Mouse (Mus musculus) erythroblast, embryonic 14.5 days (primary cell): ENCODE data around the gene Zfp2. TPM values are rescaled to one million over a fixed set of nuclear protein-coding genes. Genes with fewer than 3 reads are reported as not detected.
A peak's percentile ranks its signal among the peaks of the same experiment; 100 is the strongest.

Experiments
- H3K27me3 ChIP-seq: 2 replicates; pipeline ENCODE4 v1.6.1; 2012; ENCODE audit warnings: inconsistent platforms; ENCODE audit not compliant: control insufficient read depth
- H3K36me3 ChIP-seq: 2 replicates; pipeline ENCODE4 v1.6.1; 2012; ENCODE audit warnings: mild to moderate bottlenecking, inconsistent platforms; ENCODE audit not compliant: control insufficient read depth
- H3K4me1 ChIP-seq: 2 replicates; pipeline ENCODE4 v1.6.1; 2012; ENCODE audit warnings: inconsistent platforms; ENCODE audit not compliant: control insufficient read depth
- H3K4me3 ChIP-seq: replicated peaks from 2 replicates; pipeline ENCODE3; 2012; ENCODE audit warnings: moderate library complexity, mild to moderate bottlenecking, inconsistent platforms
- H3K9me3 ChIP-seq: 2 replicates; pipeline ENCODE4 v1.6.1; 2012; ENCODE audit warnings: low read length, inconsistent platforms, mixed read lengths; ENCODE audit not compliant: control insufficient read depth
- GATA1 ChIP-seq: IDR thresholded peaks from 2 replicates; pipeline ENCODE4 v1.6.1; 2012; ENCODE audit warnings: low read length, inconsistent platforms, mixed read lengths
- TAL1 ChIP-seq: IDR thresholded peaks from 3 replicates; pipeline ENCODE4 v1.6.1; 2012; ENCODE audit warnings: low read length, inconsistent platforms, mixed read lengths
- polyA plus RNA-seq: library from polyadenylated mRNA; stranded (reverse); fragments of >175 nt; gene quantifications from 2 replicates; pipeline ENCODE4 v1.2.3, GENCODE M21; 2012

Gene Zfp2
- polyA plus RNA-seq: not detected in 2 replicates

DNA sequence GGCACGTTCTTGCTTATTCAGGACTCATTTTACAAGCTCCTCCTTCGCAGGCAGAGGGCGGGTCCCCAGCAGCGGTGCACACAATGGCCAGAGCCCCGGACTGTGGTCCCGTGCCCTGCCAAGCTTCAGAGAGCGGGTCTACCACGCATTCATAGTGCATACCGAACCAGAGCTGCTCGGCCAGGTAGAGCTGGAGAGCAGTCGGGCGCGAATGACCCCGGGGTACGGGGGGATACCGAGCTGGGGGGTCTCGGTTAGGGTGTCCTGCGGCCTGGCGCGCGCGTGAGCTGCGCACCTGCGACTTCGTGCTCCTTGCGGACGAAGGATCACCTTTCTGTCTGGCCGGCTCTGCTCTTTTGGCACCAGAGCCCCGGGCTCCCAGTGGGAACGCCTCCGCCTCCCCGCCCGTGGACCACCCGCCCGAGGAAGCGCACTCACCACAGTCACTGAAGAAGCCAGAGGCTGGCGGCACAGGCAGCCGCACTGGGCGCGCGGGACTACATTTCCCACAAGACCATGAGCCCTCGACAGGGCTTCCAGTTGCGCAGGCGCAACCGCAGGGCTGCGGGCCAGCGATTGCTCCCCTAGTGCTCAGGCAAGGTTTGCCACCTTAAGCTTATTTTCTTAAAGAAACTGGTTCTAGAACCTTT is at the start of gene Zfp2:
Gene Zfp2, minus strand, starts transcription at position 495 of the 650 bp plus-strand sequence.
- TF ChIP-seq GATA1: no peak
- no peak for TF ChIP-seq TAL1
- Histone ChIP-seq H3K9me3 (peaks cover 2% of the 10 kb centered on the region), H3K4me3 (peak within 1 kb of the TSS; percentile 77), H3K4me1 (peaks cover 8% of the 10 kb centered on the region), H3K27me3 (no peaks in the 10 kb centered on the region), H3K36me3 (peaks cover 11% of the 10 kb centered on the region)

DNA sequence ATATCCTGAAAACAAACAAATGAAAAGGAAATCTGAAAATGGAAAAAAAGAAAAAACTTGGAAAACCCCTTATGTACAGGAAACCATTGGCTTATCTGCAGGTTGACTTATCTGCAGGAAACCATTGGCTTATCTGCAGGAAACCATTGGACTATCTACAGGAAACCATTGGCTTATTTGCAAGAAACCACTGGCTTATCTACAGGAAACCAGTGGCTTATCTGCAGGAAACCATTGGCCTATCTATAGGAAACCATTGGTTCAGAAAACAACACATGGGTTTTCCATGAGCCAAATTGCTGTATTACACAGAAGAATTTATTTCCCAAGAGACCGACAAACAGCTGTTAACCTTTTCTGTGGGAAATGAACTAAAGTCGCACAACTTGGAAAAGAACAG is 48.9 kb upstream of the Zfp2 start:
- Histone ChIP-seq H3K36me3 (no peaks in the 10 kb centered on the region), H3K9me3 (peaks cover 7% of the 10 kb centered on the region), H3K27me3 (no peaks in the 10 kb centered on the region), H3K4me1 (no peaks in the 10 kb centered on the region), H3K4me3 (no peak overlapping the region)
- TF ChIP-seq GATA1 (no peak), TAL1 (no peak)

DNA sequence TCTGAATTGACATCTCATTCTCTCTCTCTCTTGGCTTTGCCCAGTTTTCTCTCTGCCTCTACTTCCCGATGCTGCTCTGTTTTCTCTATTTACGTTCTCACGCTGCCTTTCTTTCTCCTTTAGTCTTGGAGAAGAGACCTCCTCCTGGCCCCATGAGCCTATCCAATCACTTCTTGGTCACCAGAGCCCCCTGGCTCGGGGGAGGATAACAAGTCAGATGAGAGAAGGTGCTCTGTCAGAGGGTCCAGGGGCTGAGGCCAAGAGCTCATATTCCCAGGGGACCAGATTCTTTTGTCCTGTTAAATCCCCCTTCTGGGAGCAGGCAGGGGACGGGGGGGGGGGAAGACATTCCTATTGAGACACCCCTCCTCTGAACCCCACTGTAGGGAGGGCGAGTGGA is 37.7 kb upstream of the Zfp2 start, which contains the start of gene Prop1:
Gene Prop1, minus strand, starts transcription at position 101 of the 400 bp plus-strand sequence.
- Histone ChIP-seq H3K9me3 (peaks cover 12% of the 10 kb centered on the region; the same call in 1 of the 2 replicates), H3K36me3 (no peaks in the 10 kb centered on the region), H3K4me1 (no peaks in the 10 kb centered on the region), H3K4me3 (no peak within 1 kb of the TSS), H3K27me3 (no peaks in the 10 kb centered on the region)
- TF ChIP-seq GATA1 (no peak), TAL1 (no peak)

DNA sequence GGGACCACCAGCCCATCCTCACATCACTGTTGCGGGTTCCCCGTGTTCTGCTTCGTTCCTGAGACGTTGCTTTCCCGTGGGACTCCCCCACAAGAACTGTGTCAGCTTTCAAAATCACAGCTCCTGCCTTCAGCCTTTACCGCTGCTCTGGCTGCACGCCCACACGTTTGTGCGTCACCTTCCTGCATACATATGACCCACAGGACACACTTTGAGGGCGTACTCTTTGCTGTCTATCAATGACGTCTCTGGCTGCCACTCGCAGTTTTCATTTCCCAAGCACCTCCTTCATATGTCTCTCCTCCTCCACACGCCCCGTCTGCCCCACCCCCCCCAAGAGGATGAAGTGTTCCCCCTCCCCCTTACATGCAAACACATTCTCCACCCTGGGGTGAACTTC is 36.3 kb upstream of the Zfp2 start:
- no peaks in the 10 kb centered on the region for H3K4me1 ChIP-seq
- H3K27me3 ChIP-seq: no peaks in the 10 kb centered on the region
- H3K36me3 ChIP-seq: no peaks in the 10 kb centered on the region
- TF ChIP-seq TAL1 (no peak), GATA1 (no peak)
- H3K9me3 ChIP-seq: peaks cover 12% of the 10 kb centered on the region; the same call in 1 of the 2 replicates
- H3K4me3 ChIP-seq: no peak overlapping the region

DNA sequence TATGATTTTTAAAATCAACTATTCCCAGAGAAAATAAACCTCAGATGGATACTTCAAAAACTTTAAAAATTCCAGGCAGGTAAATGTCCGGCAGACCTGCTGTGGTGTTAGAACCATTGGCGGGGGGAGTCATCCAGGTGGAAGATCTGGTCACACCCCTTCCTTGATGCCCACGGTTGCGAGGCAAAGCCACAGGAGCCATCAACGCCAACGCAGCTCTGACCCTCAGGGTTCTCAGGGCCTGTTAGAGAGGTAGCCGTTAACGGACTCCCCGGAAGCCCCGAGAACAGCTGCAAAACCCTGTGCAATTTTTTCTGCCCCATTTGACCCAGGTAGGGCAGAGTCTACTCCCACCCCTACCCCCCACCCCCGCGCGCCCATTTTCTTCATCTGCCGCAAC is 27.5 kb upstream of the Zfp2 start, which contains the start of gene 4933414I15Rik:
Gene 4933414I15Rik, minus strand, starts transcription at position 260 of the 400 bp plus-strand sequence.
- Histone ChIP-seq H3K36me3 (no peaks in the 10 kb centered on the region), H3K4me1 (no peaks in the 10 kb centered on the region), H3K27me3 (no peaks in the 10 kb centered on the region), H3K4me3 (no peak within 1 kb of the TSS), H3K9me3 (peaks cover 17% of the 10 kb centered on the region)
- TF ChIP-seq GATA1: no peak

DNA sequence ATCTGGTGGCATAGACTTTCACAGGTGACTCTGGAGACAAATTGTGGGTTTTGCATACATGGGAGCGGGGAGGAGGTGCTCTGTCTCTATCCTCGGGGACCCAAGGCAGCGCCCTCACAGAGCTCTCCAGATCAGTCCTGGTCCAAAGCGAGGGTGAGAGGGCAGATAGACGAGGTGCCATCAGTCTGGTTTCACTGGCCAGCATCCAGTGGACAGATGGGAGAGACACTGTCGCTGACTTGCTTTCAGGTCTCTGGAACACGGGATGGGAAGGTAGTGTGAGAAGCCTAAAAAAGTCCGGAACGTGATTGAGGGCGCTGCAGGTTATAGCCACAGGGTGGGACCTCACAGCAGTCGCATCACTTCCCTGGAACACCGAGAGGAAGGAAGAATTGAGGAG is 26.4 kb upstream of the Zfp2 start:
- Histone ChIP-seq H3K9me3 (peaks cover 17% of the 10 kb centered on the region), H3K36me3 (no peaks in the 10 kb centered on the region), H3K27me3 (no peaks in the 10 kb centered on the region), H3K4me1 (no peaks in the 10 kb centered on the region), H3K4me3 (no peak overlapping the region)
- no peak for TF ChIP-seq GATA1

DNA sequence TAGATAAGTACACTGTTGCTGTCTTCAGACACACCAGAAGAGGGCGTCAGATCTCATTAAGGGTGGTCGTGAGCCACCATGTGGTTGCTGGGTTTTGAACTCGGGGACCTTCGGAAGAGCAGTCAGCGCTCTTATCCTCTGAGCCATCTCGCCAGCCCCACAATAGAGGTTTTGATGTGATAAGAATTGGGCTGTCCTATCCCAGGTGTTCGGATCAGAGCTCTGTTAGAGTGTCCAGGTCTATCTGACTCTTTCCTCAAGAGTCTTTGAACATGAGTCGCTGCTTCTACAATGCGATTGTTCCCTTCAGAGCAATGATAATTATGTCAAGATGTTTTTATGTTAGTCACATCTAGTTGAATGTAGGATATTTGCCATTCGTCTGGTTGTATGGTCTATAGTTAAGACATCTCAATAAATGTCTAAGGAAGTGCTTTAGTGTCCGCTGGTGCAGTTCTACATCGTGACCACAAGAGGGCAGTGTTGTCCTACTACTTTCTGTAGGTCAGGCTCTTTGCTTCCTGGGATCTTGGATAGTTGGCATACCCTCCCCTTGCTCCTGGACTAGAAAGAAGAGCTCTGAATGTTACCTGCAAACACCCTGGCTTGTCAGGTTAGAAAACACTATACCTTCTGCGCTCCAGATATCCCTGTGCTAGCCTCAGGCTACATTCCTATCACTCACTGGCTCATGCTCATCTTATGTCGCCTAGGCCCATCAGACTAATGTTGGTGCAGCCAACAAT is 23.8 kb upstream of the Zfp2 start:
- no peaks in the 10 kb centered on the region for H3K36me3 ChIP-seq
- H3K9me3 ChIP-seq: peaks cover 17% of the 10 kb centered on the region
- no peak overlapping the region for H3K4me3 ChIP-seq
- TF ChIP-seq GATA1 (no peak), TAL1 (no peak)
- H3K27me3 ChIP-seq: no peaks in the 10 kb centered on the region
- H3K4me1 ChIP-seq: no peaks in the 10 kb centered on the region

DNA sequence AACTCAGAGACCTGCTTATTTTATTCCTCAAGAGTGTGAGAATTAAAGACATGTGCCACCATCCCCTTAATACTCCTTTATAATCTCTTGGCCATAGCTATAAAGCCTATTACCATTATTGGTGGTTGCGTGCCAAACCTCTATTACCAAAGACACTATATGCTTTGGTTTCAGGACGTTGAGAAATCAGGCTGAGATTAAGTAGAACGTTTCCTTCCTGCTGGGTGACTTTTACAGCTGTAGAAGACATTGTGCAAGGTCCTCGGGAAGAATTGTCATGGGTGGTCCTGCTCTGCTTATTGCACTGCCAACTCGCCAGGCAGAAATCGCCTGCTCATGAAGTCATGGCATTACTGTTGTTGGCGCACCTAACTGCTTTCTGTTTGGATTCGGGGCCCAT is 22.5 kb upstream of the Zfp2 start:
- no peak for TF ChIP-seq TAL1
- no peak for TF ChIP-seq GATA1

DNA sequence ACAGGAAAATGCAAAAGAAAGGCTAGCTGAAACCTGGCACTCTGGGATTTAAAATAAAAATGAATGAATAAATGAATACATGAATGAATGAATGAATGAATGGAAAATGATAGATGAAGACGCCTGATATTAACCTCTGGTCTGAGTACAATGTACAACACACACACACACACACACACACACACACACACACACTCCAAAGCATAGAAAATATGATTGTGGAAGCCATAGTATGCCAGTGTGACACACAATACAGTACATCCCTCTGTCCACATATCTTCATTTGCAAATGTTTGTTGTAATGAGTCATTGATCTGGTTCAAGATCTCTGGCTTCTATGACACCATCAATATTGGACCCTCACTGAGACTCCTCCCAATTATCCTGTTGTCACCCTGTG is 16.1 kb upstream of the Zfp2 start:
- Histone ChIP-seq H3K4me3 (no peak overlapping the region), H3K36me3 (no peaks in the 10 kb centered on the region), H3K27me3 (peaks cover 22% of the 10 kb centered on the region), H3K9me3 (no peaks in the 10 kb centered on the region), H3K4me1 (peaks cover 12% of the 10 kb centered on the region)
- no peak for TF ChIP-seq GATA1
- TF ChIP-seq TAL1: no peak

More for the DNA sequence above, 22.5 kb upstream of the Zfp2 start:
- Histone ChIP-seq H3K36me3 (no peaks in the 10 kb centered on the region), H3K27me3 (no peaks in the 10 kb centered on the region), H3K4me3 (no peak overlapping the region), H3K9me3 (peaks cover 17% of the 10 kb centered on the region), H3K4me1 (no peaks in the 10 kb centered on the region)
